Mouse (Mus musculus) midbrain, embryonic 10.5 days (tissue): ENCODE measurements around the gene Olfr979. TPM values are rescaled to one million over a fixed set of nuclear protein-coding genes. Genes with fewer than 3 reads are reported as not detected.
"Not testable (repeated sequence)": the region's sequence is repeated elsewhere in the genome, so short reads cannot be mapped to it uniquely, and the experiment has no call there.

Source experiments
- DNase-seq: peaks from one replicate; pipeline ENCODE4 v3.0.0-alpha.2; 2017; ENCODE audit warnings: low spot score
- H3K27ac ChIP-seq: fragments of 300-500 bp; sonication (generic); replicated peaks from 2 replicates; pipeline ENCODE4 v1.5.1; 2016; ENCODE audit warnings: mild to moderate bottlenecking
- H3K27me3 ChIP-seq: fragments of 300-500 bp; sonication (generic); 2 replicates; pipeline ENCODE4 v1.6.1; 2016; ENCODE audit warnings: low read depth, mild to moderate bottlenecking; ENCODE audit not compliant: poor library complexity, severe bottlenecking
- H3K36me3 ChIP-seq: fragments of 300-500 bp; sonication (generic); 2 replicates; pipeline ENCODE4 v1.6.1; 2016; ENCODE audit warnings: mild to moderate bottlenecking, moderate library complexity
- H3K4me1 ChIP-seq: fragments of 300-500 bp; sonication (generic); 2 replicates; pipeline ENCODE4 v1.6.1; 2016
- H3K4me3 ChIP-seq: fragments of 300-500 bp; sonication (generic); 2 replicates; pipeline ENCODE4 v1.5.1; 2016; ENCODE audit warnings: mild to moderate bottlenecking, moderate library complexity
- H3K9me3 ChIP-seq: fragments of 300-500 bp; sonication (generic); replicated peaks from 2 replicates; pipeline ENCODE4 v1.6.1; 2016; ENCODE audit warnings: mild to moderate bottlenecking
- WGBS: fragments of 180-500 bp; shearing (Covaris S2); methylation state at CpG from one replicate; pipeline ENCODE4 v1.1.7; 2016; 5-methylcytosine and 5-hydroxymethylcytosine counted together
- polyA plus RNA-seq: library from polyadenylated mRNA; unstranded; fragments of >200 nt; fragmentation: Nextera tagmentation; extraction: Ambion mirVana; gene quantifications from 2 replicates; pipeline ENCODE4 v1.2.1, GENCODE M21; 2016

Gene Olfr979
- polyA plus RNA-seq: not detected in 2 replicates

DNA sequence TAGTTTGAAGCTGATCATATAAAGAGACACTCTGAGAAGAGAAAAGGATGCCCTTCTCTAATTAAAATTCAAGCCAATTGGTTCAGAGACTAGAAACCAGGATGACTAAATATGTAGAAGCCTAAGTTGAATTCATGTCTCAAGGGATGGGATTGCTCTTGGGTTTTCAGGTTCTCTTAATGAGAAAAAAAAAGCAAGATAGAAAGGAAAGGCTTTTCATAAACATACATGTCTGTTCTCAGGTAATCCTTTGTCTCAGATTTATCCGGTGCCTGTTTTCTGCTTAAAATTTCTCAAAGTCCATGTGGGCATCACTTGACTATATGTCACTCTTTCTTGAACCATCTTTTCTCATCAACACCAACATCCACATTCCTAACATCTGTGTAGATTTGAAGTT, at the start of gene Olfr979:
Olfr979 (minus strand) TSS at position 101 of the 400 bp plus-strand sequence.
- H3K4me1 ChIP-seq: no peaks in the 10 kb centered on the region
- 90% methylated on average over 1 of the region's 1 CpGs for WGBS

DNA sequence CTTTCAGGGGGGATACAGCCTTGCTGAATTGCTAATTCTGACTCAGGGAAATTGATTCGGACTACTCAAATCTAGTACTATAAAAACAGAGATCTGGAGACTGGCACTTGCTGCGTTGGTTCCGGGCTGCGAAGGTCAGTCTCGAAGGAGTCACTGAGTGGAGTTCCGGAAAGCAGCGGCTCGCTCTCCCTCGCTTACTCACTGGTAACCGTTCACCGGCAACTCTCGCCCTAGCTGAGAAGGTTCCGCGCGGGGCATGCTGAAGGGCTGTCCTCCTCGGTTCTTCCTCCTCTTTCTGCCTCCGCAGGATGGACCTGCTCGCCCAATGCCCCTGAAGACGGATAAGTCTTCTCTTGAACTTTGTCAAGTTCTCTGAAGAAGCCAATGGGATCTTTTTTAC, 46.9 kb upstream of the Olfr979 start:
- no peak overlapping the region for H3K27ac ChIP-seq
- H3K9me3 ChIP-seq: no peaks in the 10 kb centered on the region
- no peaks in the 10 kb centered on the region for H3K36me3 ChIP-seq
- H3K4me1 ChIP-seq: no peaks in the 10 kb centered on the region
- 92% methylated on average over 19 of the region's 19 CpGs for WGBS
- no peaks in the 10 kb centered on the region for H3K27me3 ChIP-seq
- H3K4me3 ChIP-seq: no peak overlapping the region
- no peak for DNase-seq

More for the DNA sequence above, at the start of gene Olfr979:
- H3K4me3 ChIP-seq: no peak within 1 kb of the TSS
- no peak within 1 kb of the TSS for H3K27ac ChIP-seq
- no peaks in the 10 kb centered on the region for H3K27me3 ChIP-seq
- no peaks in the 10 kb centered on the region for H3K36me3 ChIP-seq
- no peaks in the 10 kb centered on the region for H3K9me3 ChIP-seq
- DNase-seq: no peak

- 61% methylated on average over 2 of the region's 2 CpGs for WGBS
- Histone ChIP-seq H3K27ac (no peak within 1 kb of the TSS), H3K36me3 (no peaks in the 10 kb centered on the region), H3K9me3 (no peaks in the 10 kb centered on the region), H3K27me3 (no peaks in the 10 kb centered on the region), H3K4me3 (no peak within 1 kb of the TSS), H3K4me1 (no peaks in the 10 kb centered on the region)
- no peak for DNase-seq
These were observed 17.9 kb upstream of the Olfr979 start, which contains the start of gene Olfr981 for GRCm38 (mm10) chr9:40021164-40021563. Gene Olfr981 (plus strand): TSS chr9:40021464.

GRCm38 (mm10) chr9:40009482-40009881, 6.2 kb upstream of the Olfr979 start, which contains the start of gene Olfr980:
Gene Olfr980 (minus strand): TSS chr9:40009582.
- WGBS: 86% methylated on average over 1 of the region's 1 CpGs
- no peak for DNase-seq
- no peak within 1 kb of the TSS for H3K27ac ChIP-seq
- H3K9me3 ChIP-seq: no peaks in the 10 kb centered on the region
- no peaks in the 10 kb centered on the region for H3K36me3 ChIP-seq
- no peak within 1 kb of the TSS for H3K4me3 ChIP-seq
- H3K4me1 ChIP-seq: no peaks in the 10 kb centered on the region
- no peaks in the 10 kb centered on the region for H3K27me3 ChIP-seq

- Histone ChIP-seq H3K9me3 (no peaks in the 10 kb centered on the region), H3K27me3 (no peaks in the 10 kb centered on the region), H3K4me3 (no peak within 1 kb of the TSS), H3K36me3 (no peaks in the 10 kb centered on the region), H3K27ac (no peak within 1 kb of the TSS), H3K4me1 (no peaks in the 10 kb centered on the region)
- 80% methylated on average over 2 of the region's 2 CpGs for WGBS
- no peak for DNase-seq
These were observed 11.5 kb downstream of the Olfr979 start, which contains the start of gene Olfr978 for GRCm38 (mm10) chr9:39991813-39992212. Gene Olfr978 (plus strand): TSS chr9:39992113.

- H3K9me3 ChIP-seq, H3K36me3 ChIP-seq, H3K4me1 ChIP-seq, H3K27me3 ChIP-seq, H3K27ac ChIP-seq, DNase-seq, H3K4me3 ChIP-seq: not testable (repeated sequence)
- WGBS: 86% methylated on average over 1 of the region's 1 CpGs
These were observed 26.6 kb downstream of the Olfr979 start for GRCm38 (mm10) chr9:39976581-39977145.

DNA sequence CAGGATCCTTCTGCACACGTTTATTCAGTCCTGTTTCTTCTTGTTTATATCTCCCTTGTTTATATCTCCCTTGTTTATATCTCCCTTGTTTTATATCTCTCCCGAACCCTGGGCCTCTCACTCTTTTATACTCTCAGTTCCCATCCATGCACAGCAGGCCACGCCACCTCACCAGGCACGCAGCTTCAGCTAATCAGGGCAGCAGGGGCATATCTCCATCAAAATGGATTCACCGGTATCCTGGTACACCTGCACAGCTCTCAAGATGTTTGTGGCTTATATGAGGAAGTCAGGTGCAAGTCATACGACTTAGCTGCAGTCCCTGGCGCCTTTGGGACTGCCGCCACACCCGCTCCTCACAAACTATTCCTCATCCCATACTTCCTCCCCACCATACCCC, 42.2 kb downstream of the Olfr979 start, which contains the start of gene Olfr976:
Olfr976 (minus strand) TSS at position 101 of the 400 bp plus-strand sequence.
- H3K27ac ChIP-seq, DNase-seq: not testable (repeated sequence)
- 82% methylated on average over 8 of the region's 9 CpGs for WGBS

GRCm38 (mm10) chr9:39951946-39952345, 51.3 kb downstream of the Olfr979 start, which contains the start of gene Olfr975:
Gene Olfr975 (minus strand): TSS chr9:39952046.
- Histone ChIP-seq H3K4me1 (no peaks in the 10 kb centered on the region), H3K9me3 (no peaks in the 10 kb centered on the region), H3K27ac (no peak within 1 kb of the TSS), H3K27me3 (no peaks in the 10 kb centered on the region), H3K36me3 (no peaks in the 10 kb centered on the region), H3K4me3 (no peak within 1 kb of the TSS)
- 73% methylated on average over 1 of the region's 1 CpGs for WGBS
- no peak for DNase-seq

More for the DNA sequence above, 42.2 kb downstream of the Olfr979 start, which contains the start of gene Olfr976:
- not testable (repeated sequence) for H3K36me3 ChIP-seq, H3K4me1 ChIP-seq, H3K27me3 ChIP-seq, H3K4me3 ChIP-seq, H3K9me3 ChIP-seq

Other genes starting within 250 kb of the Olfr979 start
- gene Olfr968, start 220.2 kb downstream of the Olfr979 start, polyA plus RNA-seq: not detected in 2 replicates
- gene Olfr969, start 212.5 kb downstream of the Olfr979 start, polyA plus RNA-seq: not detected in 2 replicates
- not detected in 2 replicates for gene Olfr970, start 194.6 kb downstream of the Olfr979 start, polyA plus RNA-seq
- not detected in 2 replicates for gene Olfr971, start 166.6 kb downstream of the Olfr979 start, polyA plus RNA-seq
- gene Olfr972, start 137.0 kb downstream of the Olfr979 start, polyA plus RNA-seq: not detected in 2 replicates
- gene Olfr229, start 96.1 kb downstream of the Olfr979 start, polyA plus RNA-seq: not detected in 2 replicates
- gene Olfr974, start 66.0 kb downstream of the Olfr979 start, polyA plus RNA-seq: not detected in 2 replicates
- gene Olfr975, start 51.4 kb downstream of the Olfr979 start, polyA plus RNA-seq: not detected in 2 replicates
- not detected in 2 replicates for gene Olfr976, start 42.3 kb downstream of the Olfr979 start, polyA plus RNA-seq
- not detected in 2 replicates for gene Olfr978, start 11.4 kb downstream of the Olfr979 start, polyA plus RNA-seq
- gene Olfr980, start 6.1 kb upstream of the Olfr979 start, polyA plus RNA-seq: not detected in 2 replicates
- not detected in 2 replicates for gene Olfr981, start 18.0 kb upstream of the Olfr979 start, polyA plus RNA-seq
- gene Olfr982, start 70.4 kb upstream of the Olfr979 start, polyA plus RNA-seq: not detected in 2 replicates
- gene Olfr983, start 90.1 kb upstream of the Olfr979 start, polyA plus RNA-seq: not detected in 2 replicates
- gene Olfr984, start 110.7 kb upstream of the Olfr979 start, polyA plus RNA-seq: not detected in 2 replicates
- gene Olfr985, start 126.7 kb upstream of the Olfr979 start, polyA plus RNA-seq: not detected in 2 replicates
- not detected in 2 replicates for gene Tmem225, start 144.7 kb upstream of the Olfr979 start, polyA plus RNA-seq
- not detected in 2 replicates for gene Olfr986, start 177.5 kb upstream of the Olfr979 start, polyA plus RNA-seq
- gene Zfp202, start 188.9 kb upstream of the Olfr979 start, polyA plus RNA-seq: 7.0 and 7.1 TPM in 2 replicates